Mouse (Mus musculus) embryonic facial prominence, embryonic 14.5 days (tissue): ENCODE measurements at regions not wholly inside any gene's neighbourhood (a gene's known extent, or its start where the extent isn't known, plus 50 kb on each side); places are given as distances from the start of the nearest gene placed in this dataset.

ENCODE experiments used
- ATAC-seq: fragments of 200-750 bp; cut with Nextera tagmentation; 2 replicates; pipeline ENCODE4 v1.8.0; 2017; ENCODE audit warnings: low read depth, moderate number of reproducible peaks, moderate TSS enrichment
- DNase-seq: peaks from one replicate; pipeline ENCODE4 v3.0.0-alpha.2; 2015; ENCODE audit warnings: low spot score
- H3K27ac ChIP-seq: fragments of 300-500 bp; sonication (generic); replicated peaks from 2 replicates; pipeline ENCODE4 v1.5.1; 2014; ENCODE audit warnings: low read depth, mild to moderate bottlenecking, low read length, moderate library complexity
- H3K27me3 ChIP-seq: fragments of 300-500 bp; sonication (generic); replicated peaks from 2 replicates; pipeline ENCODE4 v1.6.1; 2014; ENCODE audit warnings: low read length; ENCODE audit not compliant: control insufficient read depth, insufficient read depth
- H3K36me3 ChIP-seq: fragments of 300-500 bp; sonication (generic); 2 replicates; pipeline ENCODE4 v1.6.1; 2014; ENCODE audit warnings: low read length, mixed read lengths; ENCODE audit not compliant: control insufficient read depth, insufficient read depth
- H3K4me1 ChIP-seq: fragments of 300-500 bp; sonication (generic); 2 replicates; pipeline ENCODE4 v1.6.1; 2014; ENCODE audit warnings: antibody characterized with exemption, low read length; ENCODE audit not compliant: control insufficient read depth, insufficient read depth
- H3K4me2 ChIP-seq: fragments of 300-500 bp; sonication (generic); 2 replicates; pipeline ENCODE4 v1.6.1; 2014; ENCODE audit warnings: low read depth, mild to moderate bottlenecking, low read length, moderate library complexity, mixed read lengths
- H3K4me3 ChIP-seq: fragments of 300-500 bp; sonication (generic); 2 replicates; pipeline ENCODE4 v1.5.1; 2014; ENCODE audit warnings: low read depth, mild to moderate bottlenecking, low read length
- H3K9ac ChIP-seq: fragments of 300-500 bp; sonication (generic); 2 replicates; pipeline ENCODE4 v1.6.1; 2014; ENCODE audit warnings: low read depth, mild to moderate bottlenecking, low read length, moderate library complexity, mixed read lengths
- H3K9me3 ChIP-seq: fragments of 300-500 bp; sonication (generic); 2 replicates; pipeline ENCODE4 v1.6.1; 2016; ENCODE audit warnings: low read length; ENCODE audit not compliant: control insufficient read depth
- WGBS: fragments of 180-500 bp; shearing (Covaris S2); extraction: QIAGEN DNeasy Blood & Tissue Kit; methylation state at CpG from one replicate; pipeline ENCODE4 v1.1.7; 2014; 5-methylcytosine and 5-hydroxymethylcytosine counted together

DNA sequence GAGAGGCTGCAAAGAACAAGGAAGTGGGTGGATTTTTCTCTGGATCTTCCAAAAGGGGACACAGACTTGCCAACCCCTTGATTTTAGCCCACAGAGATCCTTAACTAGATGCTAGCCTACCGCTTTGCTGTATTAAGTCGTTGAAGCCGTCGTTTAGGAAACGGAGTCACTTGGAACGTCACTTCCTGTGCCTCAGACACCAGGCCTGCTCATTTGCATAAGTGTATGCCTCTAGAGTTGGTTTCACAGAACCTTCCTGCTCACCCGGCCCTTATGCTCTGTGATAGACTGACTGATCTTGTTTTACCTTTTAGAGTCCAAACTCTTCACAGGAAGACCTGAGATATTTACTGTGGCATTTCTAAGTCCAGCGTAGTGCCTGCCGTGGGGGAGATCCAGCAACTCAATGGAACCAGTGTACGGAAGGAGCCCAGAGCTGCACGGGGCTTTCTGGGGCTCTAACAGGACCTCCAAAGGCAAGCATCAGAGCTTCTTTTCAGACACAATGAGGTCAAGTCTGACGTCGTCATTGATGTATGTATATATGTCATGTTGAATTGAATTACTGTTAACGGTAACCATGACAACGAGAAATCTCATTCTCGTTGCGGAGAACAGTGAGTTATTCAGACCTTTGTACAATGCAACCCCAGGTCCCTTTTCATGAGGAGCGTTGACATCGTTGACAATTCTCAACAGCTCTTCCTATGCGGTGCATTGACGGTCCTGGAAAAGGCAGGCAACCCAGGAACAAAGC is 72.2 kb upstream of the Ubl3 start:
- Histone ChIP-seq H3K27me3 (no peaks in the 10 kb centered on the region), H3K4me3 (no peak overlapping the region), H3K27ac (no peak overlapping the region), H3K9me3 (no peaks in the 10 kb centered on the region), H3K4me1 (no peaks in the 10 kb centered on the region), H3K4me2 (no peak overlapping the region), H3K36me3 (no peaks in the 10 kb centered on the region), H3K9ac (no peak overlapping the region)
- ATAC-seq (no peak; the same call in 1 of the 2 replicates), DNase-seq (no peak)
- WGBS: 78% methylated on average over 21 of the region's 21 CpGs

DNA sequence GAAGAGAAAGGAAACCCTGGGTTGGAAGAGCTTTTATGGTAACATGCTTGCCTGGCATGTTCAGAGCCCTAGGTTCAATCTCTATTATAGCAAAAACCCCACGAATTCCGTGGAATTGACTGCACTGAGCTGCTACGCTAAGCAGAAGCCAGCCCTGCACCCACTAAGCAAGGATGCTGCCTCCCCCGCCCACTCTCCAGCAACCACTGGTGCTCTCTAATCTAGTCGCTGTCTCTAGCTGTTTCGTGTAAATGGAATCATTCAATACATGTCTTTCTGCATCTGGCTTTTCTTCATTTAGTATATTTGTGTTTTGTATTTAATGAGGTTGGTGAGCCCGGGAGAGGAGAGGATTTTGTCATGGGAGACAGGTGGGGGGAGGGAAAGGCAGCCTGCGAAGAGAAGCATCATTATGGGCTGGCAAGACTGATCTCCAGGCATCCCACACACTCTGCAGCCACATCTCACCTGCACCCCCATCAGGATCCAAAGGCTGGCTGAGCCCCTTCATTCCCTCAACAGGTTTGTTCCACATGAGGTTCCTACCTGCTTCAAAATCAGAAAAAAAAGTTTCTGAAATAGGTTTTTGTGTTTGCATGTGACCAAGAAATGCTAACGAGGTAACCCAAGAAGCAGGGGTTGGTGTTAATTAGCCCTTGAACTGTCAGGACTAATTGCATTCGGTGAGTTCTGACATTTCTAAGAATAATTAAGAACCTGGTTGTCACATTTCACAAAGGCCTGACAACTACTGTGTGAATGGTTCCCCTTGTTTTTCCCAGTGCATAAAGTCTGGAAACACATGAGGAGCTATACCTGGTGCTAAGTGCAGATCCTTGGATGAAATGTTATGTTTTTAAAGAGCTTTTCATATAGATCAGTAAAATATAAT is 68.6 kb upstream of the Ubl3 start:
- no peak overlapping the region for H3K27ac ChIP-seq
- H3K4me1 ChIP-seq: no peaks in the 10 kb centered on the region
- 54% methylated on average over 10 of the region's 10 CpGs for WGBS
- no peaks in the 10 kb centered on the region for H3K27me3 ChIP-seq
- H3K9ac ChIP-seq: no peak overlapping the region
- no peaks in the 10 kb centered on the region for H3K36me3 ChIP-seq
- H3K4me2 ChIP-seq: no peak overlapping the region
- ATAC-seq: no peak
- no peak overlapping the region for H3K4me3 ChIP-seq
- no peak for DNase-seq
- no peaks in the 10 kb centered on the region for H3K9me3 ChIP-seq

DNA sequence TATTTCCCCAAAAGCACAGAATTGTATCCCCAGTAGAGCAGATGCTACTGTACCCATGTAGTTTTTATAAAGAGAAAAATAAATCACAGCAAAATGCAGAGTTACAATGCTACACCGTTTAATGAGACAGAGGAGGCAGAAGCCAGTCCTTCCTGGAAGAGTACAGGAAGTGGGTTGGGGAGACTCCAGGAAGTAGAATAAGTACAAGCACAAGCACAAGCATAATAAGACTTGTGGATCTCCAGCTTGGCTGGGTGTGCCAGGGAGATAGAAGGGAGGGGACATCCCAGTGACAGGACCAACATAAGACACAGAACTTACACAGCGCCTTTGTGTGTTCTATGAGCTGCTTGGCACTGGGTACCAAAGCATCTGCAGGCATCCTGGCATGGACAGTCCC is 67.3 kb upstream of the Ubl3 start:
- no peaks in the 10 kb centered on the region for H3K36me3 ChIP-seq
- H3K27ac ChIP-seq: no peak overlapping the region
- no peaks in the 10 kb centered on the region for H3K9me3 ChIP-seq
- WGBS: 89% methylated on average over 2 of the region's 2 CpGs
- DNase-seq (no peak), ATAC-seq (no peak)
- H3K27me3 ChIP-seq: no peaks in the 10 kb centered on the region
- H3K4me2 ChIP-seq: no peak overlapping the region
- no peaks in the 10 kb centered on the region for H3K4me1 ChIP-seq
- H3K9ac ChIP-seq: no peak overlapping the region
- H3K4me3 ChIP-seq: no peak overlapping the region

DNA sequence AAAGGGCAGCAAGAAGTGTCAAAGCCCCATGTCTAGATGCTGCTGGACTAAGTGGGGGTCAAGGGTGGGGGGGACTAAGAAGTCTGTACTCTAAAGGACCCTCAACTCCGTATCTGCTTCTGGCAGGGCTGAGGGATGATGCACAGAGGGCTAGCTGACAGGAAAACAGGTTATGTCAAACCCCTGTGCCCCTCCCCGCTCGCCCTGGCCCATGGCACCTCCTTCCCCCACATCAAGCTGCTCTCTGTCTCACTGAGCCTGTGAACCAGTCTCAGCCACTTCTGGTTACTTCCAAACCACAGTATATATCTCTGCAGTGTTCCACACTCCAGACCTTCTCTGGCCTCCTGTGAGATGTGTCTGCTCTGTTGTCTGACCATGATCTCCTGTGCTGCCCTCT is 63.8 kb upstream of the Ubl3 start:
- H3K4me1 ChIP-seq: no peaks in the 10 kb centered on the region
- DNase-seq (no peak), ATAC-seq (no peak)
- no peak overlapping the region for H3K9ac ChIP-seq
- WGBS: 85% methylated on average over 3 of the region's 3 CpGs
- H3K27me3 ChIP-seq: no peaks in the 10 kb centered on the region
- no peak overlapping the region for H3K4me2 ChIP-seq
- no peaks in the 10 kb centered on the region for H3K36me3 ChIP-seq
- no peak overlapping the region; the same call in 1 of the 2 replicates for H3K27ac ChIP-seq
- H3K9me3 ChIP-seq: no peaks in the 10 kb centered on the region
- H3K4me3 ChIP-seq: no peak overlapping the region

DNA sequence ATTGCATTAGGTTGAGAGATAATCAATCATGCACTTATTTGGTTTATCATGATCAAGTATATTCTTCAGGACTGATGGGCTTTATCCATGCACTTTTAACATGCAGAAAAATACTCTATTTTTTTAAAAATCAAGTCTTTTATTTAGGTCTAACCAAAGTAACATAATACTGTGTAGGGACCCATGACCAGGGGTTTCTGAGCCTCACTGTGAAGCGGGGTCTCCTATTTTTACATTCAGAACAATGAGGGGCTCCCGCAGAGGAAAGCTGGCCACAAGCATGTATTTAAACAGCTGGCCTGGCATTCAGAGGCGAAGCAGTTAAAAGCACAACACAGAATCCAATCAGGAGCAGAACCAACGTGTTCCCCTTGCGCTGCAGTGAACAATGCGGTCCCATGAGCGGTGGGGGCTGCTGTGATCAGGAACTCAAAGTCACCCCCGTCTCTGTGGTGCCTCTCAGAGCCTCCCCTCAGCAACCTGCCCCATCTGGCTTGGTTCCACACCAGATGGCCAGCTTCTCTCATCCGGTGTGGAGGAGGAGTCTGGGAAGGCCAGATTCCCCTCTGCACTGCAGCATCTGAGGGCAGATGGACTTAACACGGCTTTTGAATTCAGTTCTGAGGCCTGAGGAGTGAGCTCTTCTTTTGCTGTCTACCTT is 63.2 kb upstream of the Ubl3 start:
- H3K27me3 ChIP-seq: no peaks in the 10 kb centered on the region
- H3K4me1 ChIP-seq: no peaks in the 10 kb centered on the region
- H3K4me3 ChIP-seq: no peak overlapping the region
- peak; percentile 88; the same call in 1 of the 2 replicates for ATAC-seq
- no peak overlapping the region for H3K4me2 ChIP-seq
- H3K9me3 ChIP-seq: no peaks in the 10 kb centered on the region
- DNase-seq: peak; percentile 80
- 30% methylated on average over 10 of the region's 10 CpGs for WGBS
- H3K27ac ChIP-seq: no peak overlapping the region
- no peaks in the 10 kb centered on the region for H3K36me3 ChIP-seq
- no peak overlapping the region for H3K9ac ChIP-seq

DNA sequence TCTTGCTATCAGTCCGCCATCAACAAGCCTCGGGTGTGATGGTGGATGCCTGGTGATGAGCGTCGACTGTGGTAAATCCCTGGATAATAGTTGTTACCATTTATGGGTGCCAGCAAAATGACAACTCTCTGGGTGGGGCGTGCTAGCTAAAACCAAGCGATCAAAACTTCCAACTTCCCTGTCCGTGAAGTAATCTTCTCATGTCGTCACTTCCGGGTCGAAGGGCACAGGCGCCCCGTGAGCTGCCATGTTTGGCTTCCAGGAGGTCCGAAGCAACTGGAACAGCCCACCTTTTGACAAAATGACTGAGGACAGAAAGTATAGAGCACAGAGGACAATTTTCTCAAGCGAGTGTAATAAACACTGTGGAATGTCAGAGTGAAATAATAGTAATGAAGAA is 62.5 kb upstream of the Ubl3 start:
- H3K9me3 ChIP-seq: no peaks in the 10 kb centered on the region
- no peaks in the 10 kb centered on the region for H3K36me3 ChIP-seq
- H3K27ac ChIP-seq: no peak overlapping the region
- no peak overlapping the region for H3K4me3 ChIP-seq
- H3K4me2 ChIP-seq: no peak overlapping the region
- no peak for DNase-seq
- no peaks in the 10 kb centered on the region for H3K27me3 ChIP-seq
- H3K9ac ChIP-seq: no peak overlapping the region
- ATAC-seq: no peak
- WGBS: 89% methylated on average over 14 of the region's 14 CpGs
- H3K4me1 ChIP-seq: no peaks in the 10 kb centered on the region

DNA sequence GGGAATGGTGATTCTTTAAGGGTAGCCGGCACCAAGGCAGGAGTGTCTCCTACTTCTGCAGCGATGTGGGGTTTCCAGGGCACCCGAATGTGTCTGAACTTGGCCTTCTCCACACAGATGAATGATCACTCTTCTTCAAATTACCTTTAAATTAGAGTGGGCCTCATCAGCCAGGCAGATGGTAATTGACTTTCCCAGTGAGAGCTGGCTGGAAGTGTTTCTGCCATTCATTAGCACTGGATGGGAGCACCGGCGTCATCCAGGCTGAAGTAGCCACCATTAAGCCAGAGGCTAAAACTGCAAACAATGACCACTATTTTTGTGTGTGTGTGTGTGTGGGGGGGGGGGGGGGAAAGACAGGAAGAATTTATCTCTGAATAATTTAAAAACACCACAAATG is 58.7 kb upstream of the Ubl3 start:
- Histone ChIP-seq H3K4me2 (no peak overlapping the region), H3K4me3 (no peak overlapping the region), H3K9me3 (no peaks in the 10 kb centered on the region), H3K36me3 (no peaks in the 10 kb centered on the region), H3K9ac (no peak overlapping the region), H3K27ac (no peak overlapping the region), H3K4me1 (peaks cover 14% of the 10 kb centered on the region), H3K27me3 (no peaks in the 10 kb centered on the region)
- 57% methylated on average over 5 of the region's 5 CpGs for WGBS
- ATAC-seq: no peak
- DNase-seq: no peak

DNA sequence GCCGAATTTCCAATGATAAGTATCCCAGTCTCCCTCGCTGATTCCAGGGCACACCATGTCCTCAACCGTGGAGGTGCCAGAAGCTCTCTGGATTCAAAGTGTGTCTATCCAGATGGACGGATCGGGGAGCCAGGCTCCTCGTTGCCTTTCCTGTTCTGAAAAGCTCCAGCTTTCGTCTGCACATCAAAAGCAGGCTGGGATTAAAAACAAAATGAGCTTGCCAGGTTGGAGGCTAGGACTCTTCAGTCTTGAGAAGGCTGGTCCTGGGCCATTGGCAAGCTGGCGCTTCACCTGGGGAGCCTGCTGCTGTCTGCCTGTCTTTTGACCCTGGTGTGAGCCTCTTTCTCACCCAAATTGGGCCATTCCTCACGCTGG is 56.9 kb upstream of the Ubl3 start:
- H3K4me1 ChIP-seq: peaks cover 14% of the 10 kb centered on the region
- no peak overlapping the region for H3K9ac ChIP-seq
- no peaks in the 10 kb centered on the region for H3K9me3 ChIP-seq
- DNase-seq (no peak), ATAC-seq (no peak)
- no peaks in the 10 kb centered on the region for H3K36me3 ChIP-seq
- H3K4me2 ChIP-seq: no peak overlapping the region
- H3K27ac ChIP-seq: no peak overlapping the region
- H3K27me3 ChIP-seq: no peaks in the 10 kb centered on the region
- H3K4me3 ChIP-seq: no peak overlapping the region
- 68% methylated on average over 9 of the region's 9 CpGs for WGBS
